Mouse (Mus musculus): ENCODE measurements around the gene Rab34.

The Rab34 gene

DNA sequence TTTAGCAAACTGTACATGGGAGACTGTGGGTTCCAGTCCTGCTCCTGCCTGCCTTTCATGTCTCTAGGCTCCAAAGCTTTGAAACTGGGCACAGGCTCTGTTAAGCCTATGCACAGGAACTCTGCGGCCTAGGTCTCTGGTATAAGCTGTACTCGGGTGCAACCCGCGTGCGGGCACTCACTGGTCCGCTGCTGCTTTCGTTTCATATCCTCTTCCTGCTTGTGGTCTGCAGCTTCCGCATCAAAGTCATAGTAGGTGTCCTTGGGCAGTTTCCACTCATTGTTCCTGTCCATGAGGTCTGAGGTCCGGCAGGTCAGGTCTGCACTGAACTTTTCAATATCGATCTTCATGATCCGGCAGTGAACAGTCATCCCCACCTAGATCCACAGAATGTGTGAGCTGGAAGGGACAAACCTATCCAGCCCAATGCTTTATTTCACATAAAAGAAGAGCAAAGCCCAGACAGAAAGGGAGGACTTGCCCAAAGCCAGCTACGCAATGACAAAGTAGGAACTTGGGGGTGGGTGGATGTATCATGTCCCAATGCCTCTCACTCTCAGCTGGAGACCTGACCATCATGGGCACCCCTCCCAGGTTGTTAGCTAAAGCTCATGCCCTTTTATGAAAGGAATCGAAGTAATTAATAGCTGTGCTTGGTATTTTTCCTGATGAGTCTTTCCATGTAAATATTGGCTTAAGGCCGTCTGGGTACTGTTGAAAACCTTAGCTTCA is 25.0 kb downstream of the Rab34 start:
- peak in 1 of 2 experiments; percentile 30 for DNase-seq (ENCODE audit: low spot score in 2 of 2)

DNA sequence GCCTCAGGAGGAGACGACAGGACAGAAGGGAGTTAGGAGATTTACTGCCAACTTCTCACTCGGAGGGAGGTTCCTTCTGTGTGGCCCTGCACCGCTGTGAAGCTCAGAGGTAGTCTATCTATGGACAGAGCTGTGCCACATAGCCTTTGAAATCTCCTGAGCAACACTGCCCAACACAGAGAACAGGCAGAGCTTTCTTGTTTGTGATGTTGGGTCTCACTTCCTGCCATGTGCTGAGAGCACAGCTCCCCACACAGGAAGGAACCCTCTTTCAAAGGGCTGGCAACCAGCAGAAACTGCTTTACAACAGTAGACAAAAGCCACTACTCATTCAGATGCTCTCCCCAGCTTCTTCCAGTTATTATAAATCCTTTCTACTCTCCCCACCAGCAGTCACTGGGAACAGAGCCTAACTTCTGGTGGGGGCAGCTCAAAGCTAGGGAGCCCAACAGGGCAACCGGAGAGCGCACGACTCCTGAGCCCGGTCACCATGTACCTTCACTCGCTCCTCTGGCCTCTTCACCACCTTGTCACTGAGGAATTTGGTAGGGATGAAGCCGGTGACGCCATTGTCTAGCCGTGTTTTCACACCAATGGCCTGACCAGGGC is 27.6 kb downstream of the Rab34 start:
- no peak for DNase-seq (ENCODE audit: low spot score in 2 of 2)

DNA sequence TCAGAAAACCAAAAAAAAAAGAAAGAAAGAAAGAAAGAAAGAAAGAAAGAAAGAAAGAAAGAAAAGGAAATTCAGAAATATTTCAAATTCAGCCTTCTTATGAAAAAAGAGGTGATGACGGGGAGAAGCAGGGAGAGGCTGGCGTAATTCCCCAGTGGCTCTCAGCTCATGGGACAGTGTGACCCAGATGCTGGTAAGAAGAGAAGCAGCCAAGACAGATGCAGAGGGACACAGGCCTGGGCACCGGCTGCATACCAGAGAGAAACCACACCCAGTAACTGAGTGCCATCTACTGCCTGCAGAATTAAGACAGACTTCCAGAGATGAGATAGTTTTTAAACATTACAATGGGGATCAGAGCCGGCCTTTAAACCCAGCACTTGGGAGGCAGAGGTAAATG is 35.4 kb downstream of the Rab34 start:
- DNase-seq (ENCODE audit: low spot score in 2 of 2), result no peak

DNA sequence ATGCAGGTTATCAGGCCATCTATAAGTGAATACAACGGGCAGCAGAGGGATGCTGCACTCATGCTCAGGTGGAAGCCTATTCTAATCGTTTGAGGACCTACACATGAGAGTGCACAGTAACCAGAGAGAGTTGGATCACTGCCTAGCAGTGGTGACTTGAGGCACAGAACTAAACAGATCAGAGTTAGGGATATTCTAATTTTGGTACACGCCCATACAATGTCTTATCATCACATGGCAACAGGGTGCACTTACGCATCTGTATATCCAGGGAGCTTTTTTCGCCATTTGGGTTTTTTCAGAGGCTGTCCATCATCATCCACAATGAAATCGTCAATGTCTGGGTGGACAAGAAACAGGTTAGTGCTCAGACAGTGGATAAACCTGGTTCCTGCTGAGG is 43.3 kb downstream of the Rab34 start:
- no peak for DNase-seq (ENCODE audit: low spot score in 2 of 2)

DNA sequence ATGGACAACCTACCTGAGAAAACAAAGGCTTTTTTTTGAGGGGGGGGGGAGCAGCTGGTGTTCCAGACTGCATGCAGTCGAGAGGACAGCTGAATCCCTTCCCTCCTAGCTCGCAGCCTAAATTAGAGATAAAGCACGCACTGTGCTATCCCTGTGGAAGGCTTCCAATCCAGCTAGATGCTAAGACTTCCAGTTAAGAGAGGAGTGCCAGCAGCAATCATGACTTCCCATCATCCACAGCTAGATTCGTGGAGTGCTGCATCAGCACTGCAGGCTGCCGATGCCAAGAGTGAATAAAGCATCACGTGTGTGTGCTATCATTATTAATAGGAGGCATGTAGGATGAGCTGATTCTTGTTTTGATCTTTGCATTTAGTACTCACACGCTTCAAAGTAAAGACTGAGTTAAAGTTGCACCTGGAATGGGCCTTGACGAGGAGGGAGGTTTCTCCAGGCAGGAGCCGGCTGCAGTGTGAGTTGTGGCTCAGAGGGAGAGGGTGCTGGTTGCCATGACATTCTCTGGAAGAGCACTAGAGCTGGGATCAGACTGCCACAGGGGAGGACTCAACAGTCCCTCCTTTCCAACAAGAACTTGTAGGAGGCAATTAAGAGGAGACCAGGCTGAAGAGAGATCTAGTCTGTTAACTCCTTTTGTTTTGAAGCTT is 52.1 kb downstream of the Rab34 start:
- no peak for DNase-seq (ENCODE audit: low spot score in 2 of 2)
